18 mouse cellular contexts compared by ENCODE assay signal in genomic region chr1:144177166-144177565, GRCm38 (mm10). TPM values are rescaled to one million over a fixed set of nuclear protein-coding genes. Genes with fewer than 3 reads are reported as not detected.
A peak's percentile ranks its signal among the peaks of the same experiment; 100 is the strongest.
DNase-seq lines count a peak whose midpoint lies in the region; ATAC-seq and TF ChIP-seq lines count a peak whose summit lies in the region.
"Had no signal": no experiment of that assay in that cellular context is flagged by ENCODE, and none has a peak within 500 bp of the region (broad histone marks: within the 10 kb centered on the region; RNA-seq: fewer than 3 reads in every experiment).

Gene Rgs13 (minus strand): TSS chr1:144177372.

- H3K4me2 ChIP-seq in forebrain, embryonic 12.5 days, result peak within 1 kb of the TSS; percentile 15; the same call in 1 of the 2 replicates
- H3K4me2 ChIP-seq in hindbrain, postnatal 0 days (ENCODE audit: low read depth, low read length), result peak within 1 kb of the TSS; percentile 38
- peak within 1 kb of the TSS; percentile 7; the same call in 1 of the 2 replicates for H3K4me2 ChIP-seq in midbrain, embryonic 16.5 days (ENCODE audit: low read length)
- H3K4me2 ChIP-seq: embryonic facial prominence, embryonic 13.5 days; limb, embryonic 13.5 days had no signal

- H3K4me1 ChIP-seq in forebrain, embryonic 12.5 days, result peaks cover 13% of the 10 kb centered on the region
- H3K4me1 ChIP-seq in hindbrain, postnatal 0 days (ENCODE audit: insufficient read depth, low read length), result no peaks in the 10 kb centered on the region
- H3K4me1 ChIP-seq in midbrain, embryonic 16.5 days (ENCODE audit: control insufficient read depth, insufficient read depth, low read length), result 0 out of 2 replicates have a peak, but pooled peaks cover 3% of the 10 kb centered on the region
- H3K4me1 ChIP-seq: embryonic facial prominence, embryonic 13.5 days; limb, embryonic 13.5 days; megakaryocyte, embryonic 14.5 days had no signal

- no peak within 1 kb of the TSS for H3K9ac ChIP-seq in forebrain, embryonic 12.5 days
- H3K9ac ChIP-seq in hindbrain, postnatal 0 days (replicated peaks; ENCODE audit: low read length), result no peak within 1 kb of the TSS
- H3K9ac ChIP-seq in midbrain, embryonic 16.5 days (ENCODE audit: low read depth, low read length), result no peak within 1 kb of the TSS
- H3K9ac ChIP-seq: embryonic facial prominence, embryonic 13.5 days; limb, embryonic 13.5 days had no signal

- no peaks in the 10 kb centered on the region for H3K36me3 ChIP-seq in forebrain, embryonic 12.5 days (replicated peaks)
- H3K36me3 ChIP-seq in hindbrain, postnatal 0 days (ENCODE audit: insufficient read depth, low read length), result no peaks in the 10 kb centered on the region
- no peaks in the 10 kb centered on the region for H3K36me3 ChIP-seq in midbrain, embryonic 16.5 days (ENCODE audit: control insufficient read depth, insufficient read depth, low read length)
- H3K36me3 ChIP-seq: embryonic facial prominence, embryonic 13.5 days; limb, embryonic 13.5 days had no signal

- no peak for DNase-seq in frontal cortex, postnatal 14 days (ENCODE audit: low spot score in 2 of 2)
- peak; percentile 29 for DNase-seq in hindbrain, postnatal 0 days (ENCODE audit: low spot score)
- DNase-seq in spleen, postnatal 14 days (ENCODE audit: low spot score in 2 of 2), result no peak
- DNase-seq in heart, postnatal 36 days, result no peak
- DNase-seq in adrenal gland, adult 8-10 months, result no peak
- DNase-seq: cerebellum, adult 8-10 months; heart, adult 2 months; kidney, adult 8-10 months; lung, adult 18-20 months had no signal

- no peaks in the 10 kb centered on the region for H3K27me3 ChIP-seq in forebrain, embryonic 12.5 days
- no peaks in the 10 kb centered on the region for H3K27me3 ChIP-seq in hindbrain, postnatal 0 days (ENCODE audit: insufficient read depth, low read length)
- H3K27me3 ChIP-seq in midbrain, embryonic 16.5 days (ENCODE audit: control insufficient read depth, insufficient read depth, low read depth, low read length), result no peaks in the 10 kb centered on the region
- H3K27me3 ChIP-seq: embryonic facial prominence, embryonic 13.5 days; limb, embryonic 13.5 days; megakaryocyte, embryonic 14.5 days had no signal

- no peak for TF ChIP-seq CTCF in hindbrain, postnatal 0 days (IDR thresholded peaks at IDR 0.05; ENCODE audit: low read depth)

- 27% methylated on average over 5 of the region's 5 CpGs for WGBS in forebrain, embryonic 12.5 days
- 31% methylated on average over 5 of the region's 5 CpGs for WGBS in hindbrain, postnatal 0 days
- WGBS in midbrain, embryonic 16.5 days, result 22% methylated on average over 5 of the region's 5 CpGs

- 0 out of 2 replicates have a peak within 1 kb of the TSS, but pooled peaks have one; percentile 36 for H3K27ac ChIP-seq in forebrain, embryonic 12.5 days
- no peak within 1 kb of the TSS for H3K27ac ChIP-seq in hindbrain, postnatal 0 days
- no peak within 1 kb of the TSS for H3K27ac ChIP-seq in midbrain, embryonic 16.5 days (ENCODE audit: low read length)
- H3K27ac ChIP-seq: embryonic facial prominence, embryonic 13.5 days; heart, adult 2 months; limb, embryonic 13.5 days had no signal

- intact Hi-C loops in heart, postnatal 36 days (cut with DNase I), result no loop called here

- H3K9me3 ChIP-seq in forebrain, embryonic 12.5 days, result no peaks in the 10 kb centered on the region
- H3K9me3 ChIP-seq in hindbrain, postnatal 0 days (ENCODE audit: low read length), result no peaks in the 10 kb centered on the region
- no peaks in the 10 kb centered on the region for H3K9me3 ChIP-seq in midbrain, embryonic 16.5 days (replicated peaks; ENCODE audit: control insufficient read depth, low read length, poor library complexity, severe bottlenecking)
- H3K9me3 ChIP-seq: embryonic facial prominence, embryonic 13.5 days; limb, embryonic 13.5 days; megakaryocyte, embryonic 14.5 days had no signal

- no peak within 1 kb of the TSS for H3K4me3 ChIP-seq in forebrain, embryonic 12.5 days (replicated peaks)
- H3K4me3 ChIP-seq in hindbrain, postnatal 0 days (ENCODE audit: low read length), result no peak within 1 kb of the TSS
- no peak within 1 kb of the TSS for H3K4me3 ChIP-seq in midbrain, embryonic 16.5 days (ENCODE audit: low read depth, low read length)
- H3K4me3 ChIP-seq: embryonic facial prominence, embryonic 13.5 days; heart, adult 2 months; limb, embryonic 13.5 days; megakaryocyte, embryonic 14.5 days had no signal

- ATAC-seq in frontal cortex, adult (ENCODE audit: low TSS enrichment), result peak; percentile 65
- no peak; the same call in 1 of the 2 replicates for ATAC-seq in forebrain, embryonic 12.5 days (ENCODE audit: low FRiP score)
- no peak for ATAC-seq in hindbrain, postnatal 0 days
- no peak for ATAC-seq in midbrain, embryonic 16.5 days
- ATAC-seq: activated CD4-positive, CD25-positive, alpha-beta regulatory T cell, adult 4 months had no signal

RNA-seq across cellular contexts. Expression of gene Rgs13, which starts in this region (rescaled TPM):
- 2.4 and 2.8 TPM in 2 replicates for polyA plus RNA-seq in forebrain, embryonic 12.5 days (2016; fragmentation: Nextera tagmentation; extraction: Ambion mirVana)
- total RNA-seq in hindbrain, postnatal 0 days (2014; rRNA removed), result 1.5 TPM in 2 replicates
- polyA plus RNA-seq in hindbrain, postnatal 0 days (2015; fragmentation: Nextera tagmentation; extraction: Ambion mirVana), result 0.92 and 1.3 TPM in 2 replicates
- 0.79 and 1.5 TPM in 2 replicates for polyA plus RNA-seq in midbrain, embryonic 16.5 days (2015; fragmentation: Nextera tagmentation; extraction: Ambion mirVana)
- total RNA-seq in heart, postnatal 36 days (2021), result not detected
- total RNA-seq in adrenal gland, adult 8-10 months (2022), result not detected
- total RNA-seq: heart, adult 2 months; heart, postnatal 25 days had no signal
- polyA plus RNA-seq: C2C12; heart, adult 2 months; limb, embryonic 13.5 days had no signal
